Mouse (Mus musculus): Measurements from ENCODE around the gene Zmynd10.

DNA sequence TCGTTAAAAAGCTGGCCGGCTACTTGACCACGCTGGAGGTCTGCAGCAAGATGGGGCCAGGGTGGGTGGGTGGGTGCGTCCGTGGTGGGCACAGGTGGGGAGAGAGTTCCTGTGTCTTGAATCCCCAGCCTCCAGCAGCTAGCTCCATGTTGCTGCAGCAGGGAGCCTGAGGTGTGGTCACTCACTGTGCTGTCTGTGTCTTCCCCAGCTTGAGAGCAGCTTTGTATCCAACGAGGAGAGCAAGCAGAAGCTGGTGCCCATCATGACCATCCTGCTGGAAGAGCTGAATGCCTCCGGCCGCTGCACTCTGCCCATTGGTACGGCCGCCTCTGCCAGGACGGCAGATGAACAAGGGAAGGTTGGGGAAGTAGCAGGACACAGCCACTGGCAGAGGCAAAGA is 3.8 kb upstream of the Zmynd10 start:
- TF ChIP-seq CTCF (IDR thresholded peaks at IDR 0.05; ENCODE audit: extremely low read depth, insufficient read depth, insufficient read length, insufficient replicate concordance) (no peak), POLR2A (IDR thresholded peaks at IDR 0.05; ENCODE audit: low read depth, low read length) (no peak)
